Mouse (Mus musculus) forebrain, embryonic 10.5 days (tissue): Measurements from ENCODE around the gene Adgrb2. TPM values are rescaled to one million over a fixed set of nuclear protein-coding genes. Genes with fewer than 3 reads are reported as not detected.
A peak's percentile ranks its signal among the peaks of the same experiment; 100 is the strongest.

Experiments
- DNase-seq: peaks from one replicate; pipeline ENCODE4 v3.0.0-alpha.2; 2017; ENCODE audit warnings: low spot score; ENCODE audit errors: extremely low spot score
- H3K27ac ChIP-seq: fragments of 300-500 bp; sonication (generic); 2 replicates; pipeline ENCODE4 v1.5.1; 2016; ENCODE audit warnings: mild to moderate bottlenecking
- H3K27me3 ChIP-seq: fragments of 300-500 bp; sonication (generic); 2 replicates; pipeline ENCODE4 v1.6.1; 2016; ENCODE audit warnings: mild to moderate bottlenecking; ENCODE audit not compliant: poor library complexity, severe bottlenecking
- H3K36me3 ChIP-seq: fragments of 300-500 bp; sonication (generic); replicated peaks from 2 replicates; pipeline ENCODE4 v1.6.1; 2016; ENCODE audit warnings: mild to moderate bottlenecking, moderate library complexity
- H3K4me1 ChIP-seq: fragments of 300-500 bp; sonication (generic); 2 replicates; pipeline ENCODE4 v1.6.1; 2016
- H3K4me3 ChIP-seq: fragments of 300-500 bp; sonication (generic); 2 replicates; pipeline ENCODE4 v1.5.1; 2016; ENCODE audit warnings: mild to moderate bottlenecking, moderate library complexity
- H3K9me3 ChIP-seq: fragments of 300-500 bp; sonication (generic); 2 replicates; pipeline ENCODE4 v1.6.1; 2016; ENCODE audit warnings: mild to moderate bottlenecking, moderate library complexity
- WGBS: fragments of 180-500 bp; shearing (Covaris S2); methylation state at CpG from one replicate; pipeline ENCODE4 v1.1.7; 2016; 5-methylcytosine and 5-hydroxymethylcytosine counted together
- polyA plus RNA-seq: library from polyadenylated mRNA; unstranded; fragments of >200 nt; fragmentation: Nextera tagmentation; extraction: Ambion mirVana; gene quantifications from 2 replicates; pipeline ENCODE4 v1.2.1, GENCODE M21; 2016

Adgrb2 gene
- polyA plus RNA-seq, 1 experiment from 2014 or later, result 1.4 TPM

- peaks cover 3% of the 10 kb centered on the region; the same call in 1 of the 2 replicates for H3K36me3 ChIP-seq
- no peaks in the 10 kb centered on the region for H3K9me3 ChIP-seq
- DNase-seq, result no peak
- peaks cover 65% of the 10 kb centered on the region for H3K27me3 ChIP-seq
- WGBS, result 75% methylated on average over 4 of the region's 4 CpGs
- no peak overlapping the region for H3K4me3 ChIP-seq
- peaks cover 38% of the 10 kb centered on the region for H3K4me1 ChIP-seq
- no peak overlapping the region for H3K27ac ChIP-seq
Measured at GRCm38 (mm10) chr4:130016010-130016409, 31.3 kb downstream of the Adgrb2 start.

GRCm38 (mm10) chr4:130017036-130017674 is 32.5 kb downstream of the Adgrb2 start:
- Histone ChIP-seq H3K9me3 (no peaks in the 10 kb centered on the region), H3K27me3 (peaks cover 62% of the 10 kb centered on the region), H3K4me1 (peaks cover 41% of the 10 kb centered on the region), H3K36me3 (no peaks in the 10 kb centered on the region), H3K27ac (no peak overlapping the region), H3K4me3 (no peak overlapping the region)
- no peak for DNase-seq
- 75% methylated on average over 18 of the region's 18 CpGs for WGBS

- H3K4me1 ChIP-seq, result peaks cover 18% of the 10 kb centered on the region
- H3K9me3 ChIP-seq, result no peaks in the 10 kb centered on the region
- 91% methylated on average over 8 of the region's 8 CpGs for WGBS
- H3K36me3 ChIP-seq, result no peaks in the 10 kb centered on the region
- H3K27ac ChIP-seq, result no peak overlapping the region
- DNase-seq, result no peak
- peaks cover 15% of the 10 kb centered on the region; the same call in 1 of the 2 replicates for H3K27me3 ChIP-seq
- H3K4me3 ChIP-seq, result no peak overlapping the region
Measured at GRCm38 (mm10) chr4:130022952-130023351, 38.3 kb downstream of the Adgrb2 start.

- Histone ChIP-seq H3K27me3 (peaks cover 11% of the 10 kb centered on the region; the same call in 1 of the 2 replicates), H3K4me3 (no peak overlapping the region), H3K4me1 (peaks cover 25% of the 10 kb centered on the region), H3K27ac (no peak overlapping the region), H3K9me3 (no peaks in the 10 kb centered on the region), H3K36me3 (no peaks in the 10 kb centered on the region)
- 82% methylated on average over 10 of the region's 10 CpGs for WGBS
- DNase-seq, result no peak
Measured at GRCm38 (mm10) chr4:130023511-130024231, 39.0 kb downstream of the Adgrb2 start.

GRCm38 (mm10) chr4:130025544-130025943 is 40.9 kb downstream of the Adgrb2 start:
- no peak for DNase-seq
- H3K27ac ChIP-seq, result no peak overlapping the region
- H3K27me3 ChIP-seq, result 0 out of 2 replicates have a peak, but pooled peaks cover 6% of the 10 kb centered on the region
- H3K9me3 ChIP-seq, result no peaks in the 10 kb centered on the region
- no peaks in the 10 kb centered on the region for H3K36me3 ChIP-seq
- H3K4me1 ChIP-seq, result peaks cover 28% of the 10 kb centered on the region
- 47% methylated on average over 8 of the region's 8 CpGs for WGBS
- no peak overlapping the region for H3K4me3 ChIP-seq

GRCm38 (mm10) chr4:130031146-130031545 is 46.5 kb downstream of the Adgrb2 start:
- peaks cover 31% of the 10 kb centered on the region for H3K27me3 ChIP-seq
- H3K27ac ChIP-seq, result no peak overlapping the region
- H3K9me3 ChIP-seq, result peaks cover 6% of the 10 kb centered on the region; the same call in 1 of the 2 replicates
- no peak overlapping the region for H3K4me3 ChIP-seq
- no peak for DNase-seq
- WGBS, result 89% methylated on average over 2 of the region's 2 CpGs
- H3K4me1 ChIP-seq, result peaks cover 33% of the 10 kb centered on the region
- H3K36me3 ChIP-seq, result no peaks in the 10 kb centered on the region

- peaks cover 6% of the 10 kb centered on the region; the same call in 1 of the 2 replicates for H3K9me3 ChIP-seq
- no peaks in the 10 kb centered on the region for H3K36me3 ChIP-seq
- no peak overlapping the region for H3K27ac ChIP-seq
- WGBS, result 74% methylated on average over 7 of the region's 7 CpGs
- DNase-seq, result no peak
- peaks cover 53% of the 10 kb centered on the region for H3K27me3 ChIP-seq
- H3K4me1 ChIP-seq, result peaks cover 29% of the 10 kb centered on the region
- no peak overlapping the region for H3K4me3 ChIP-seq
Measured at GRCm38 (mm10) chr4:130033496-130033895, 48.8 kb downstream of the Adgrb2 start.

- no peaks in the 10 kb centered on the region for H3K36me3 ChIP-seq
- H3K27me3 ChIP-seq, result peaks cover 65% of the 10 kb centered on the region
- 5% methylated on average over 8 of the region's 8 CpGs for WGBS
- H3K4me1 ChIP-seq, result peaks cover 24% of the 10 kb centered on the region
- no peak overlapping the region; the same call in 1 of the 2 replicates for H3K27ac ChIP-seq
- H3K4me3 ChIP-seq, result no peak overlapping the region
- DNase-seq, result peak; percentile 51
- H3K9me3 ChIP-seq, result peaks cover 6% of the 10 kb centered on the region; the same call in 1 of the 2 replicates
Measured at GRCm38 (mm10) chr4:130036112-130036511, 51.4 kb downstream of the Adgrb2 start.

- Histone ChIP-seq H3K4me3 (no peak overlapping the region; the same call in 1 of the 2 replicates), H3K4me1 (peaks cover 24% of the 10 kb centered on the region), H3K27me3 (peaks cover 65% of the 10 kb centered on the region), H3K36me3 (no peaks in the 10 kb centered on the region), H3K27ac (no peak overlapping the region; the same call in 1 of the 2 replicates), H3K9me3 (0 out of 2 replicates have a peak, but pooled peaks cover under 1% of the 10 kb centered on the region)
- DNase-seq, result no peak
- 14% methylated on average over 23 of the region's 23 CpGs for WGBS
Measured at GRCm38 (mm10) chr4:130036573-130037401, 52.1 kb downstream of the Adgrb2 start.

- Histone ChIP-seq H3K27me3 (peaks cover 61% of the 10 kb centered on the region), H3K27ac (no peak overlapping the region), H3K9me3 (no peaks in the 10 kb centered on the region), H3K36me3 (no peaks in the 10 kb centered on the region), H3K4me3 (no peak overlapping the region), H3K4me1 (peaks cover 21% of the 10 kb centered on the region)
- WGBS, result 59% methylated on average over 5 of the region's 5 CpGs
- no peak for DNase-seq
Measured at GRCm38 (mm10) chr4:130039351-130039750, 54.7 kb downstream of the Adgrb2 start.

- Histone ChIP-seq H3K4me1 (peaks cover 28% of the 10 kb centered on the region), H3K9me3 (no peaks in the 10 kb centered on the region), H3K27me3 (peaks cover 58% of the 10 kb centered on the region), H3K27ac (no peak overlapping the region), H3K4me3 (no peak overlapping the region), H3K36me3 (no peaks in the 10 kb centered on the region)
- WGBS, result 90% methylated on average over 11 of the region's 11 CpGs
- DNase-seq, result no peak
Measured at GRCm38 (mm10) chr4:130041076-130041475, 56.4 kb downstream of the Adgrb2 start.

GRCm38 (mm10) chr4:130044211-130044610 is 59.5 kb downstream of the Adgrb2 start:
- no peaks in the 10 kb centered on the region for H3K36me3 ChIP-seq
- no peaks in the 10 kb centered on the region for H3K9me3 ChIP-seq
- H3K27ac ChIP-seq, result no peak overlapping the region
- H3K4me3 ChIP-seq, result no peak overlapping the region
- no peak for DNase-seq
- peaks cover 61% of the 10 kb centered on the region for H3K27me3 ChIP-seq
- WGBS, result 78% methylated on average over 9 of the region's 9 CpGs
- peaks cover 39% of the 10 kb centered on the region for H3K4me1 ChIP-seq
